In the genomic region with DNA sequence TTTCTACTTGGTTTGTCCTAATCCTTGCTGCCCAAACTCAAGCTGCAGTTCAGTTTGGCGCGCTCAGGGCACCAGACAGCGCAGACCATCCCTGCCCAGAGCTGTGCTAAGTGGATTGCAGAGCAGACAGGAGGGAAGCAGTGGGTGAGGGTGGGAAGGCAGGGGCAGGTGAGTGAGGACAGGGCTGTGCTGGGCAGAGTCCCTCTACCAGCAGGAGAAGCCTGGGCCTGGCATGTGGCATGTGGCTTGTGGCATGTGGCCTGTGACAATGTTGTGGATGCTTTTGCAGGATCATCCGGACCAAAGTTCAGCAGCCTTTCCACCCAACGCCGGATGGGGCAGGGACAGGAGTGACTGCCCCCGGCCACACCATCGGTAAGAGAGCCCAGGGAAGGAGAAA, we compare ENCODE assay signal across 19 mouse cellular contexts. TPM values are rescaled to one million over a fixed set of nuclear protein-coding genes. Genes with fewer than 3 reads are reported as not detected.
"Had no signal": no experiment of that assay in that cellular context is flagged by ENCODE, and none has a peak within 500 bp of the region (broad histone marks: within the 10 kb centered on the region; RNA-seq: fewer than 3 reads in every experiment).

No protein-coding gene starts in this region.

- H3K4me3 ChIP-seq: lung, embryonic 15.5 days; megakaryocyte, embryonic 14.5 days; midbrain, embryonic 12.5 days; midbrain, embryonic 15.5 days; neural tube, embryonic 12.5 days; stomach, embryonic 15.5 days had no signal

- H3K4me2 ChIP-seq: lung, embryonic 15.5 days; midbrain, embryonic 12.5 days; midbrain, embryonic 15.5 days; neural tube, embryonic 12.5 days; stomach, embryonic 15.5 days had no signal

- H3K4me1 ChIP-seq: lung, embryonic 15.5 days; megakaryocyte, embryonic 14.5 days; midbrain, embryonic 12.5 days; midbrain, embryonic 15.5 days; neural tube, embryonic 12.5 days; stomach, embryonic 15.5 days had no signal

- H3K27ac ChIP-seq: lung, embryonic 15.5 days; macrophage; midbrain, embryonic 12.5 days; midbrain, embryonic 15.5 days; neural tube, embryonic 12.5 days; stomach, embryonic 15.5 days; stomach, postnatal 0 days had no signal

- H3K9ac ChIP-seq: liver, postnatal 0 days; lung, embryonic 15.5 days; midbrain, embryonic 12.5 days; midbrain, embryonic 15.5 days; neural tube, embryonic 12.5 days; stomach, embryonic 15.5 days had no signal

- H3K36me3 ChIP-seq: lung, embryonic 15.5 days; midbrain, embryonic 12.5 days; midbrain, embryonic 15.5 days; stomach, embryonic 15.5 days had no signal

- H3K9me3 ChIP-seq: lung, embryonic 15.5 days; megakaryocyte, embryonic 14.5 days; midbrain, embryonic 12.5 days; midbrain, embryonic 15.5 days; neural tube, embryonic 12.5 days; stomach, embryonic 15.5 days had no signal

- ATAC-seq: liver, postnatal 0 days; lung, postnatal 0 days; midbrain, embryonic 15.5 days had no signal

- DNase-seq: liver, postnatal 0 days; lung, adult 2 months; lung, postnatal 14 days; lung, postnatal 36 days; right cerebral cortex, postnatal 14 days; thymus, adult 2 months; thymus, postnatal 25 days; thymus, postnatal 4 days had no signal

RNA-seq across cellular contexts. Expression of a gene that starts 32.6 kb away (rescaled TPM):
- polyA plus RNA-seq: liver, postnatal 0 days; lung, adult 2 months; lung, postnatal 0 days; macrophage; spleen, adult 2 months; stomach, embryonic 15.5 days; stomach, postnatal 0 days; urinary bladder, adult 2 months had no signal
